Mouse (Mus musculus) heart, postnatal 25 days (tissue): Measurements from ENCODE around the gene Chmp1a. TPM values are rescaled to one million over a fixed set of nuclear protein-coding genes. Genes with fewer than 3 reads are reported as not detected.

ENCODE experiments used
- DNase-seq: peaks from one replicate; pipeline ENCODE4 v3.0.0; 2022; ENCODE audit warnings: low spot score
- intact Hi-C: fragments of 180-260 bp; cut with DNase I; formaldehyde crosslinking; loops from one replicate; pipeline ENCODE4 v1.15.1; 2025
- total RNA-seq, 2 experiments: library from RNA; stranded (reverse); gene quantifications; 2 replicates each; pipeline ENCODE4 v1.2.3; 2021

The Chmp1a gene
- total RNA-seq, 2 experiments from 2014 or later = 57.1 to 68.6 TPM

DNA sequence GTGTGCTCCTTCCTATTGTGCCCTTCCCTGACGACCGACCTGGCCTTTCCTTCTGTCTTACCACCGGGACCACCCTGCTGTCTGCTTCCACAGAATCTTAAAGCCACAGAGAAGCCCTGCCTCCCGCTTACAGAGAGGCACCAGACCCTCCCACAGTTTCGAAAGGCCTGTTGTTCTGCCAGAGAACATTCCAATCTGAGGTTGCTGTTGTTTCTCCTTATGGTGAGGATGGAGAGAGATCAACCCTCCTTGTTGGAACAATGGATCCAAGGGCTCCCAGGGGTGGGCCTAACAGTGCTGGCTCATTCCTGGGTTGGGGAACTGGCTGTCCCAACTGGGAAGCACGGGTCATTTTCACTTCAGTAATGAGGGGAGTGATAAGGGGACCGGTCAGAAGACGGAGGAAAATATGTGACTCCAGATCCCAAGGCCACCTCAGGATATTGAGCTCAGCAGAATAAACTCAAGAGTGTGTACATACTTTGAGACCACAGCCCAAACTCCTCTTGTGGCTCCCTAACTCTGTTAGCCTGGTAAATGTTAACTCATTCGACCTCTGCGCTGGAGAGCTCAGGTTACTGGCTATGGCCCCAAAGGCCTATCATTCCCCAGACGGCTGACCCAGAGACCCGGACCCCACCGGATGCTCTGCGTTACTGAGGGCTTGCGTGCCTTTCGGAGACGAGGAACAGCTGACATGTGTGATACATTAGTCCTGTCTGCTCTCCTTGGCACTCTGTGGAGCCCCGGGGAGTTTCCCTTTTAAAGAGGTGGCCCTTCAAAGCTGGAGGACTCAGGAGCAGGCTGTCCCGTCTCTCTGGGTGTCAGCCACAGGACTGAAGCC, 26.8 kb downstream of the Chmp1a start, which contains the start of gene Dpep1:
Gene Dpep1 (plus strand): TSS at position 677 of the 844 bp plus-strand sequence.
- peak; percentile 73 for DNase-seq
- intact Hi-C loops = loop anchor here (5.0 kb wide), 2 partner anchors 38 to 78 kb away; no protein-coding TSS in a partner anchor

DNA sequence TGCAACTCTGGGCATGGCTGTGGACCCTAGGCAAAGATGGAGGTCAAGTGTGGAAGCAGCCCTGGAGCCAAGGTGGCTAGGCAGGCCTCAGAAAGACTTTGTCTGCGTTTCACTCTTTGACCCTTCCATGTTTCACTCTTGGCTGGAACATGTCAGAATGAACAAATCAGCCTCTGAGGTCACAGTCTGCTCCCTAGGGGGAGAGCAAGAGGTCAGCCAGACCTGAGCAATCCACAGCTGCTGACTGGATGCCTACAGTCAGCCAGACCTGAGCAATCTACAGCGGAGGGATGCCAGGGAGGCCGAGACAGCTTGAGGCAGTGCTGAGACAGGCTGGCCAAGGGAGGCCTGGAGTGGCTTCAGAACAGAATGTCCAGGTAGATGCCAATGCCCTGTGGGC, 31.2 kb downstream of the Chmp1a start:
- intact Hi-C loops = no loop called here
- DNase-seq = peak; percentile 58

GRCm38 (mm10) chr8:123157888-123158465, 54.6 kb downstream of the Chmp1a start, which contains the start of gene Sult5a1:
Gene Sult5a1, minus strand, starts transcription at chr8:123158315.
- no peak for DNase-seq
- intact Hi-C loops = no loop called here

- DNase-seq = no peak
- intact Hi-C loops = no loop called here
Measured at GRCm38 (mm10) chr8:123156070-123156773, 56.3 kb downstream of the Chmp1a start.

GRCm38 (mm10) chr8:123155177-123155576, 57.4 kb downstream of the Chmp1a start:
- intact Hi-C loops = no loop called here
- DNase-seq = no peak

Other genes starting within 250 kb of the Chmp1a start
- 10 to 100 TPM; 63.7 to 73.0 TPM for gene Ankrd11, start 170.5 kb downstream of the Chmp1a start, total RNA-seq
- 10 to 100 TPM; 77.4 to 78.7 TPM for gene Spg7, start 149.8 kb downstream of the Chmp1a start, total RNA-seq
- 100 to 1,000 TPM; 426 to 434 TPM for gene Rpl13, start 110.4 kb downstream of the Chmp1a start, total RNA-seq
- under 1 TPM; 0.36 to 0.39 TPM for gene Cpne7, start 95.4 kb downstream of the Chmp1a start, total RNA-seq
- 1 to 10 TPM in 1 of 2 experiments, under 1 TPM in 1; 0.56 to 1.1 TPM for gene Sult5a1, start 54.4 kb downstream of the Chmp1a start, total RNA-seq
- 10 to 100 TPM; 29.6 to 30.7 TPM for gene Dpep1, start 26.5 kb downstream of the Chmp1a start, total RNA-seq
- gene Spata33, start 69 bp upstream of the Chmp1a start, total RNA-seq = 10 to 100 TPM; 30.2 to 30.6 TPM
- 10 to 100 TPM; 22.7 to 24.3 TPM for gene Cdk10, start 12.1 kb upstream of the Chmp1a start, total RNA-seq
- gene Spata2l, start 23.5 kb upstream of the Chmp1a start, total RNA-seq = 1 to 10 TPM; 5.9 to 6.8 TPM
- 10 to 100 TPM; 11.9 to 12.1 TPM for gene Zfp276, start 41.4 kb upstream of the Chmp1a start, total RNA-seq
- gene Vps9d1, start 41.6 kb upstream of the Chmp1a start, total RNA-seq = 10 to 100 TPM; 29.9 to 31.2 TPM
- 1 to 10 TPM; 1.7 to 3.0 TPM for gene Fanca, start 105.8 kb upstream of the Chmp1a start, total RNA-seq
- under 1 TPM; 0.10 to 0.20 TPM for gene Spire2, start 120.0 kb upstream of the Chmp1a start, total RNA-seq
- gene Tcf25, start 161.0 kb upstream of the Chmp1a start, total RNA-seq = 100 to 1,000 TPM; 113 to 157 TPM
- gene Mc1r, start 194.3 kb upstream of the Chmp1a start, total RNA-seq = not detected
- gene Tubb3, start 198.7 kb upstream of the Chmp1a start, total RNA-seq = under 1 TPM; 0.25 to 0.34 TPM
- 10 to 100 TPM; 56.9 to 59.6 TPM for gene Def8, start 210.8 kb upstream of the Chmp1a start, total RNA-seq